Mouse (Mus musculus): ENCODE data around the gene Ksr1.

GRCm38 (mm10) chr11:79143322-79143721 is 2.9 kb downstream of the Ksr1 start:
- TF ChIP-seq EP300 (optimal IDR thresholded peaks at IDR 0.05) = no peak
- peak; percentile 36 for TF ChIP-seq CTCF (IDR thresholded peaks at IDR 0.05; ENCODE audit: low read depth)
